Mouse (Mus musculus) CH12F3 (cell line): ENCODE data around the gene Gm29797.

Experiments used
- in situ Hi-C: fragments of 300-500 bp; cut with MboI; formaldehyde crosslinking; loops from 2 replicates; pipeline ENCODE4 v1.14.3; 2020; ENCODE audit warnings: low sequenced_read_pairs

The Gm29797 gene

GRCm38 (mm10) chr2:181656734-181657133 lies at the start of gene Gm29797:
TSS of gene Gm29797 (plus strand) at chr2:181657034.
- in situ Hi-C loops = no loop called here

- in situ Hi-C loops = no loop called here
These were observed 37.9 kb upstream of the Gm29797 start for GRCm38 (mm10) chr2:181618761-181619495.

GRCm38 (mm10) chr2:181623401-181623800 lies 33.4 kb upstream of the Gm29797 start:
- in situ Hi-C loops = no loop called here

GRCm38 (mm10) chr2:181628471-181628870 lies 28.4 kb upstream of the Gm29797 start:
- in situ Hi-C loops = no loop called here

- in situ Hi-C loops = no loop called here
These were observed 24.2 kb upstream of the Gm29797 start for GRCm38 (mm10) chr2:181632624-181633023.

- in situ Hi-C loops = no loop called here
These were observed 21.0 kb upstream of the Gm29797 start for GRCm38 (mm10) chr2:181635865-181636264.

- in situ Hi-C loops = no loop called here
These were observed 12.5 kb upstream of the Gm29797 start for GRCm38 (mm10) chr2:181644361-181644760.

- in situ Hi-C loops = no loop called here
These were observed 11.2 kb upstream of the Gm29797 start for GRCm38 (mm10) chr2:181645666-181646065.

- in situ Hi-C loops = no loop called here
These were observed 10.0 kb upstream of the Gm29797 start for GRCm38 (mm10) chr2:181646626-181647472.

GRCm38 (mm10) chr2:181648926-181649325 lies 7.9 kb upstream of the Gm29797 start:
- in situ Hi-C loops = no loop called here

- in situ Hi-C loops = no loop called here
These were observed 3.8 kb upstream of the Gm29797 start for GRCm38 (mm10) chr2:181653065-181653464.

GRCm38 (mm10) chr2:181653523-181653922 lies 3.3 kb upstream of the Gm29797 start:
- in situ Hi-C loops = no loop called here

- in situ Hi-C loops = no loop called here
These were observed 607 bp downstream of the Gm29797 start for GRCm38 (mm10) chr2:181657441-181657840.

- in situ Hi-C loops = no loop called here
These were observed 1.7 kb downstream of the Gm29797 start for GRCm38 (mm10) chr2:181658528-181658927.

GRCm38 (mm10) chr2:181658930-181659555 lies 2.2 kb downstream of the Gm29797 start:
- in situ Hi-C loops = no loop called here

GRCm38 (mm10) chr2:181659609-181660055 lies 2.8 kb downstream of the Gm29797 start:
- in situ Hi-C loops = no loop called here

- in situ Hi-C loops = no loop called here
These were observed 5.9 kb downstream of the Gm29797 start for GRCm38 (mm10) chr2:181662620-181663297.

GRCm38 (mm10) chr2:181663298-181663630 lies 6.4 kb downstream of the Gm29797 start:
- in situ Hi-C loops = no loop called here

- in situ Hi-C loops = no loop called here
These were observed 13.6 kb downstream of the Gm29797 start for GRCm38 (mm10) chr2:181670285-181670912.

- in situ Hi-C loops = no loop called here
These were observed 14.1 kb downstream of the Gm29797 start for GRCm38 (mm10) chr2:181670913-181671311.

GRCm38 (mm10) chr2:181671326-181671725 lies 14.5 kb downstream of the Gm29797 start, which contains the start of gene Sox18:
TSS of gene Sox18 (minus strand) at chr2:181671640.
- in situ Hi-C loops = no loop called here
